Mouse (Mus musculus): Measurements from ENCODE around the gene Pla2g7.

- no peak for TF ChIP-seq CTCF (IDR thresholded peaks at IDR 0.05; ENCODE audit: borderline replicate concordance, insufficient read depth, low read length)
- no peak for TF ChIP-seq POLR2A (IDR thresholded peaks at IDR 0.05; ENCODE audit: low read depth, low read length)
These were observed 60.3 kb downstream of the Pla2g7 start for GRCm38 (mm10) chr17:43628246-43628645.

Measured in embryonic fibroblast, embryonic 13.5 days (primary cell).